Comparison of ENCODE assay signal across 9 mouse cellular contexts in the genomic region with DNA sequence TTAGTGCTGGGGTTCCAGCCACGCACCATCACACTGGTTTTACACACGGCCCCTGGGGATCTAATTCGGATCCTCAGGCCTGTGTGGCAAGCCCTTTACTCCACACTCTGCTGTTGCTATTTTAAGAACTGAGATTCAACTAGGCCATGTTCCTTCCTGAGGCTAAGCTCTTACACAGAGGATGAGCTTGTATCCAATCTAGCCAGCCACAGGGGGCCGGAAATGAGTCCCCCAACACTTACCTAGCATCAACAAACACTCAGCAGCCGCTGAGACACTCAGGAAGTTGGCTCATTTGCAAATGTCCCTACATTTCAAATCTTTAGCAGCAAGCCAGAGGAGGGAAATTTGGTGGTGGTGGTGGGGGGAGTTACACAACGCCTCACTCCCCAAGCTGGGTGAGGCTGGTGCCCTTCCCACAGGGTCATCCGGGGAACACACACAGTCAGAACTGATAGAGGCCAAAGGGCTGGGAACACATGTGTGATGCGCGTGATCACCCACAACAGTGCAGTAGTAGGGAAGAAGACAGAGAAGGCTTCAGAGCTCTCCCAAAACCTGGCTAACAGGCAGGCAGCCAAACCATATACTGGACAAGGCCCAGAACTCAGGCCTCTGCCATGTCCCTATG. TPM values are rescaled to one million over a fixed set of nuclear protein-coding genes. Genes with fewer than 3 reads are reported as not detected.
DNase-seq lines count a peak whose midpoint lies in the region; ATAC-seq and TF ChIP-seq lines count a peak whose summit lies in the region.
"Had no signal": no experiment of that assay in that cellular context is flagged by ENCODE, and none has a peak within 500 bp of the region (broad histone marks: within the 10 kb centered on the region; RNA-seq: fewer than 3 reads in every experiment).

No protein-coding gene starts in this region.

- no peaks in the 10 kb centered on the region for H3K79me3 ChIP-seq in C2C12 (ENCODE audit: low read depth)

- no peaks in the 10 kb centered on the region for H3K9me3 ChIP-seq in forebrain, postnatal 0 days (ENCODE audit: low read length)
- H3K9me3 ChIP-seq in forebrain, embryonic 16.5 days (ENCODE audit: control insufficient read depth, low read length) = no peaks in the 10 kb centered on the region
- no peaks in the 10 kb centered on the region for H3K9me3 ChIP-seq in heart, embryonic 13.5 days
- H3K9me3 ChIP-seq: G1E had no signal

- 0 out of 2 replicates have a peak overlapping the region, but pooled peaks have one; percentile 50 for H3K27ac ChIP-seq in forebrain, postnatal 0 days (ENCODE audit: low read depth, low read length)
- no peak overlapping the region for H3K27ac ChIP-seq in forebrain, embryonic 16.5 days (ENCODE audit: low read length)
- H3K27ac ChIP-seq in heart, embryonic 13.5 days (replicated peaks) = peak overlapping the region; percentile 84

- H3K9ac ChIP-seq in forebrain, postnatal 0 days = no peak overlapping the region
- no peak overlapping the region for H3K9ac ChIP-seq in forebrain, embryonic 16.5 days (replicated peaks; ENCODE audit: low read depth, low read length)
- peak overlapping the region; percentile 41 for H3K9ac ChIP-seq in heart, embryonic 13.5 days

- H3K27me3 ChIP-seq in forebrain, postnatal 0 days (ENCODE audit: insufficient read depth, low read length) = no peaks in the 10 kb centered on the region
- H3K27me3 ChIP-seq in forebrain, embryonic 16.5 days (replicated peaks; ENCODE audit: control insufficient read depth, insufficient read depth, low read length) = no peaks in the 10 kb centered on the region
- no peaks in the 10 kb centered on the region for H3K27me3 ChIP-seq in C2C12 (ENCODE audit: control insufficient read depth, insufficient read depth, insufficient read length)
- H3K27me3 ChIP-seq in heart, embryonic 13.5 days (replicated peaks) = no peaks in the 10 kb centered on the region; the same call in 1 of the 2 replicates

- TF ChIP-seq CTCF in forebrain, postnatal 0 days (IDR thresholded peaks at IDR 0.05; ENCODE audit: low read depth) = no peak
- TF ChIP-seq CTCF in C2C12 (IDR thresholded peaks at IDR 0.05; ENCODE audit: control insufficient read depth, insufficient read depth, insufficient read length) = no peak

- no peak overlapping the region for H3K4me3 ChIP-seq in forebrain, postnatal 0 days (ENCODE audit: low read depth, low read length)
- H3K4me3 ChIP-seq in forebrain, embryonic 16.5 days (replicated peaks; ENCODE audit: low read length) = no peak overlapping the region
- no peak overlapping the region for H3K4me3 ChIP-seq in C2C12 (ENCODE audit: insufficient read depth, poor library complexity, severe bottlenecking)
- no peak overlapping the region for H3K4me3 ChIP-seq in heart, embryonic 13.5 days

- 71% methylated on average over 9 of the region's 9 CpGs for WGBS in forebrain, postnatal 0 days
- WGBS in forebrain, embryonic 16.5 days = 72% methylated on average over 9 of the region's 9 CpGs
- WGBS in heart, embryonic 13.5 days = 28% methylated on average over 9 of the region's 9 CpGs

- H3K4me1 ChIP-seq in forebrain, postnatal 0 days (ENCODE audit: insufficient read depth) = peaks cover 4% of the 10 kb centered on the region
- H3K4me1 ChIP-seq in forebrain, embryonic 16.5 days (replicated peaks; ENCODE audit: control insufficient read depth, insufficient read depth, low read length) = peaks cover 11% of the 10 kb centered on the region
- peaks cover 34% of the 10 kb centered on the region for H3K4me1 ChIP-seq in heart, embryonic 13.5 days

- no peak overlapping the region for H3K4me2 ChIP-seq in forebrain, postnatal 0 days (ENCODE audit: low read depth)
- H3K4me2 ChIP-seq in forebrain, embryonic 16.5 days (ENCODE audit: low read length) = no peak overlapping the region
- no peak overlapping the region for H3K4me2 ChIP-seq in heart, embryonic 13.5 days

- no peak for ATAC-seq in forebrain, postnatal 0 days
- ATAC-seq in forebrain, embryonic 16.5 days = no peak
- no peak for ATAC-seq in heart, embryonic 13.5 days (ENCODE audit: extremely low read depth, insufficient number of reproducible peaks, low FRiP score, low TSS enrichment)

- no peak for DNase-seq in forebrain, postnatal 0 days
- DNase-seq in lung, postnatal 25 days (ENCODE audit: low spot score) = peak; percentile 58
- DNase-seq in gastrocnemius, adult 8-10 months (ENCODE audit: low spot score in 2 of 2) = no peak
- DNase-seq in T-cell, adult 2 months (ENCODE audit: low spot score) = no peak
- no peak for DNase-seq in yolk sac, embryonic 10.5 days (ENCODE audit: low spot score)

- H3ac ChIP-seq in C2C12 (ENCODE audit: control insufficient read depth, insufficient read length, low read depth) = no peak overlapping the region

- H3K36me3 ChIP-seq in forebrain, postnatal 0 days (ENCODE audit: insufficient read depth) = no peaks in the 10 kb centered on the region
- H3K36me3 ChIP-seq in forebrain, embryonic 16.5 days (ENCODE audit: control insufficient read depth, insufficient read depth) = no peaks in the 10 kb centered on the region
- no peaks in the 10 kb centered on the region for H3K36me3 ChIP-seq in C2C12 (ENCODE audit: control insufficient read depth, insufficient read depth)
- H3K36me3 ChIP-seq in heart, embryonic 13.5 days = no peaks in the 10 kb centered on the region
- H3K36me3 ChIP-seq: G1E had no signal

- no peaks in the 10 kb centered on the region for H3K79me2 ChIP-seq in C2C12 (ENCODE audit: control insufficient read depth, insufficient read depth)

TF ChIP-seq in C2C12, 6 proteins besides CTCF, POLR2A, EP300 and RAD21:
- TF ChIP-seq CEBPB (IDR thresholded peaks at IDR 0.05; ENCODE audit: low read depth) = peak; percentile 33
- no peak for TF ChIP-seq MYOG (IDR thresholded peaks at IDR 0.05; ENCODE audit: control insufficient read depth, extremely low read depth, insufficient read length)

RNA-seq across cellular contexts. Expression of gene Ptges, which starts 2.4 kb away (rescaled TPM):
- total RNA-seq in forebrain, postnatal 0 days (2014; rRNA removed) = 4.2 and 6.3 TPM in 2 replicates
- 4.8 TPM in 2 replicates for polyA plus RNA-seq in forebrain, postnatal 0 days (2015; fragmentation: Nextera tagmentation; extraction: Ambion mirVana)
- 3.3 and 4.4 TPM in 2 replicates for polyA plus RNA-seq in forebrain, embryonic 16.5 days (2015; fragmentation: Nextera tagmentation; extraction: Ambion mirVana)
- polyA plus RNA-seq in C2C12 (2012; fragmentation: generic; extraction: Trizol) = 0.70 TPM
- 2.3 and 5.0 TPM in 2 replicates for polyA plus RNA-seq in heart, embryonic 13.5 days (2015; fragmentation: Nextera tagmentation; extraction: Ambion mirVana)
- 1 to 10 TPM; 2.2 to 2.7 (median 2.4) TPM for total RNA-seq in gastrocnemius, adult 8-10 months (2022)
- polyA plus RNA-seq: G1E had no signal

RNA-seq across cellular contexts. Expression of gene Tor1b, which starts 25.5 kb away (rescaled TPM):
- 30.4 and 40.0 TPM in 2 replicates for total RNA-seq in forebrain, postnatal 0 days (2014; rRNA removed)
- 14.5 and 16.9 TPM in 2 replicates for polyA plus RNA-seq in forebrain, postnatal 0 days (2015; fragmentation: Nextera tagmentation; extraction: Ambion mirVana)
- polyA plus RNA-seq in forebrain, embryonic 16.5 days (2015; fragmentation: Nextera tagmentation; extraction: Ambion mirVana) = 21.3 and 25.3 TPM in 2 replicates
- 30.5 TPM for polyA plus RNA-seq in C2C12 (2012; fragmentation: generic; extraction: Trizol)
- 23.3 and 24.3 TPM in 2 replicates for polyA plus RNA-seq in heart, embryonic 13.5 days (2015; fragmentation: Nextera tagmentation; extraction: Ambion mirVana)
- total RNA-seq in gastrocnemius, adult 8-10 months (2022) = 10 to 100 TPM; 21.9 to 27.4 (median 25.8) TPM

RNA-seq across cellular contexts. Expression of gene Tor1a, which starts 40.5 kb away (rescaled TPM):
- 53.6 and 71.6 TPM in 2 replicates for total RNA-seq in forebrain, postnatal 0 days (2014; rRNA removed)
- polyA plus RNA-seq in forebrain, postnatal 0 days (2015; fragmentation: Nextera tagmentation; extraction: Ambion mirVana) = 97.3 and 105 TPM in 2 replicates
- polyA plus RNA-seq in forebrain, embryonic 16.5 days (2015; fragmentation: Nextera tagmentation; extraction: Ambion mirVana) = 105 and 108 TPM in 2 replicates
- polyA plus RNA-seq in C2C12 (2012; fragmentation: generic; extraction: Trizol) = 59.2 TPM
- 54.9 and 55.1 TPM in 2 replicates for polyA plus RNA-seq in heart, embryonic 13.5 days (2015; fragmentation: Nextera tagmentation; extraction: Ambion mirVana)
- total RNA-seq in gastrocnemius, adult 8-10 months (2022) = 1 to 10 TPM; 4.3 to 5.6 (median 4.6) TPM

RNA-seq across cellular contexts. Expression of gene BC005624, which starts 54.7 kb away (rescaled TPM):
- total RNA-seq in forebrain, postnatal 0 days (2014; rRNA removed) = 43.3 and 47.1 TPM in 2 replicates
- 76.1 and 84.6 TPM in 2 replicates for polyA plus RNA-seq in forebrain, postnatal 0 days (2015; fragmentation: Nextera tagmentation; extraction: Ambion mirVana)
- polyA plus RNA-seq in forebrain, embryonic 16.5 days (2015; fragmentation: Nextera tagmentation; extraction: Ambion mirVana) = 83.9 and 93.5 TPM in 2 replicates
- polyA plus RNA-seq in C2C12 (2012; fragmentation: generic; extraction: Trizol) = 36.9 TPM
- 32.8 and 36.9 TPM in 2 replicates for polyA plus RNA-seq in heart, embryonic 13.5 days (2015; fragmentation: Nextera tagmentation; extraction: Ambion mirVana)
- total RNA-seq in gastrocnemius, adult 8-10 months (2022) = 10 to 100 TPM; 26.3 to 31.6 (median 28.2) TPM

RNA-seq across cellular contexts. Expression of gene Usp20, which starts 54.8 kb away (rescaled TPM):
- 37.9 and 38.1 TPM in 2 replicates for total RNA-seq in forebrain, postnatal 0 days (2014; rRNA removed)
- 23.7 and 31.9 TPM in 2 replicates for polyA plus RNA-seq in forebrain, postnatal 0 days (2015; fragmentation: Nextera tagmentation; extraction: Ambion mirVana)
- polyA plus RNA-seq in forebrain, embryonic 16.5 days (2015; fragmentation: Nextera tagmentation; extraction: Ambion mirVana) = 37.6 and 48.8 TPM in 2 replicates
- 26.4 TPM for polyA plus RNA-seq in C2C12 (2012; fragmentation: generic; extraction: Trizol)
- 33.0 and 39.3 TPM in 2 replicates for polyA plus RNA-seq in heart, embryonic 13.5 days (2015; fragmentation: Nextera tagmentation; extraction: Ambion mirVana)
- 10 to 100 TPM in 3 of 4 experiments, 1 to 10 TPM in 1; 9.3 to 16.2 (median 12.0) TPM for total RNA-seq in gastrocnemius, adult 8-10 months (2022)
